Mouse (Mus musculus): Measurements from ENCODE around the gene Cstf2. TPM values are rescaled to one million over a fixed set of nuclear protein-coding genes. Genes with fewer than 3 reads are reported as not detected.

The Cstf2 gene
- total RNA-seq (2023): 10 to 100 TPM; 50.4 to 50.7 TPM

GRCm38 (mm10) chrX:134058987-134059712 is at the start of gene Cstf2:
Cstf2 (plus strand) TSS chrX:134059187.

Other genes with a start within 250 kb of the Cstf2 start
- gene Tnmd, start 208.2 kb upstream of the Cstf2 start, total RNA-seq (2023): not detected
- 1 to 10 TPM in 1 of 2 experiments, under 1 TPM in 1; 0.70 to 4.4 TPM for gene Tspan6, start 160.8 kb upstream of the Cstf2 start, total RNA-seq (2023)
- not detected for gene Srpx2, start 150.8 kb upstream of the Cstf2 start, total RNA-seq (2023)
- gene Sytl4, start 77.4 kb upstream of the Cstf2 start, total RNA-seq (2023): under 1 TPM in 1 of 2 experiments, not detected in 1; 0.30 TPM
- 10 to 100 TPM; 32.6 to 35.6 TPM for gene Xkrx, start 102.9 kb downstream of the Cstf2 start, total RNA-seq (2023)
- not detected for gene Arl13a, start 128.3 kb downstream of the Cstf2 start, total RNA-seq (2023)
- gene Nox1, start 162.8 kb downstream of the Cstf2 start, total RNA-seq (2023): 1 to 10 TPM; 1.5 to 2.6 TPM
- 10 to 100 TPM; 36.0 to 41.6 TPM for gene Trmt2b, start 217.8 kb downstream of the Cstf2 start, total RNA-seq (2023)
- gene Tmem35a, start 236.0 kb downstream of the Cstf2 start, total RNA-seq (2023): not detected
- 1 to 10 TPM; 3.6 to 3.7 TPM for gene Cenpi, start 248.9 kb downstream of the Cstf2 start, total RNA-seq (2023)